Mouse (Mus musculus): ENCODE data around the gene Hdac11.

Gene Hdac11

GRCm38 (mm10) chr6:91137343-91137956 is 19.0 kb upstream of the Hdac11 start:
- no peak for DNase-seq (ENCODE audit: low spot score in 2 of 2)

- DNase-seq (ENCODE audit: low spot score in 2 of 2), result peak in 1 of 2 experiments; percentile 65
Measured at GRCm38 (mm10) chr6:91139846-91140245, 16.6 kb upstream of the Hdac11 start.

- no peak for DNase-seq (ENCODE audit: low spot score in 2 of 2)
Measured at GRCm38 (mm10) chr6:91145056-91145455, 11.4 kb upstream of the Hdac11 start.

DNA sequence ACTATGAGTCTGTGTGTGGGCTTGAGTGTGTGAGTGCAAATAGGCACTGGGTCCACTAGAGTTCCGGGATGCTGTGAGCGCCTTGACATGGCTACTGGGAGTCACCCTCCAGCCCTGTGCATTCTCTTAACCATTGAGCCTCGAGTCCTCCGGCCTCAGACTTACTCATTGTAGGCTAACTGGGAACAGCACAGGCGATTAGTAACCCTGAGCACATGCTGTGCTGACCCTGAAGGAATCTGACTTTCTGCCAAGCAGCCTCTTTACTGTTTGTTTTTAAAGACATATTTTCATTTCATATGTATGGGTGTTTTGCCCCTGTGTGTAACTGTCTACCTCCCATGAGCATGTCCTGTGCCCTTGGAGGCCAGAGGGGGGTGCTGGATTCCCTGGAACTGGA is 10.9 kb upstream of the Hdac11 start:
- no peak for DNase-seq (ENCODE audit: low spot score in 2 of 2)

DNA sequence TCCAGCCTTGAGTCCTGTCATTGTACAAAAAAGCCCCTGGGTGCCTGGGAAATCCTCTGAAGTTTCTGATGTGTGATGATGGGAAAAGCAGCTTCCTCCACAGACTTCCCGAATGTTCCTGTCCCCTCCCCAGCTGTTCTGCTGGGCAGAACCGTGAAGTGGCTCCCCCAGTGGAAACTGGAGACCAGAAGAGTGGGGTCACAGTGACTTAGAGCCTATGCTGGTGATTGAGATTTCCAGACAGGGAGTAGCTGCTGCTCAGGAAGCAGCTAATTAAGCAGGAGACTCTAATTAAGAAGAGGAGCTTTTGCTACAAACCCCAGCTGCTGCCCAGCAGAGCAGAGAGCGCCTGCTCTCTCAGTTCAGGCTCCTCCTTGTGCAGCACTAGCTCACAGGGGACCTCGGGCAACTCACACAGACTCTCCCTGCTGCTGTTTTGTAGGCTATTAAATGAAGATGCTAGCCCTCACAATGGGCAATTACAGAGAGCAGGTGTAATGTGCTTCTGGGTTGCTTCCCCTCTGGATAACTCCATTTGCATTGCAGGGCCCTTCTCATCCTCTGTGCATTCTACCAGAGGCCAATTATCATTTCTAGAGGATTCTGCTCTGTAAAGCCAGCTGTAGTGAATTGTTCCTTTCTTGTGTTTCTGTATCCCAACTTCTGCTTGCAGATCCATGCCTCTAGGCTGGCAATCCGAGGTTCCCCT is 9.9 kb upstream of the Hdac11 start:
- no peak for DNase-seq (ENCODE audit: low spot score in 2 of 2)

DNA sequence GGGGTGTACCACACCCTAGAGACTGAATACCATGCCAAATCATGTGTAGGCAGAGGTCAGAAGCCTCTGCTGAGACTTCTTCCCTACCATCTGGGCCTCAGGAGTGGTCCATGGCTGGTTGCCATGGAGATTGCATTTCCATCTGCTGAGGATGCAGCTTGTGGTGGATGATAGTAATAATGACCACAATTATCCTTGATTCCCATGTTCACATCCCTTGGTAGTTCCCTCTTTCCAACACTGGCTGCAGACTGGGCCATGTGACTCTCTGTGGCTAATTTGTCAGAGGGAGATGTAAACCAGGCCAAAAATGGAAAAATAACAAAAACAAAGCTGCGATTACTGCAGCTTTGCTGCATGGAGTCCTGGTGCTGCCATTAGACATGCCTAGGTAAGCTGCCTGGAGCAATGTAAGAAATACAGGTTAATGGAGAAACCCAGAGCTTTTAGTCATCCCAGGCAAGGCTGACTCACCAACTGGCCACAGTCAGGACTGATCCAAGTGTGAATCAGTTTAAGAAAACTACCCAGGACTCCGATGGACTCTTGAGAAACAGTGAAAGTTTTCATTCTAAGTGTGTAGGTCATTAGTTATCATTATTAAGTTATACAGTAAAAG is 9.2 kb upstream of the Hdac11 start:
- DNase-seq (ENCODE audit: low spot score in 2 of 2), result no peak

DNA sequence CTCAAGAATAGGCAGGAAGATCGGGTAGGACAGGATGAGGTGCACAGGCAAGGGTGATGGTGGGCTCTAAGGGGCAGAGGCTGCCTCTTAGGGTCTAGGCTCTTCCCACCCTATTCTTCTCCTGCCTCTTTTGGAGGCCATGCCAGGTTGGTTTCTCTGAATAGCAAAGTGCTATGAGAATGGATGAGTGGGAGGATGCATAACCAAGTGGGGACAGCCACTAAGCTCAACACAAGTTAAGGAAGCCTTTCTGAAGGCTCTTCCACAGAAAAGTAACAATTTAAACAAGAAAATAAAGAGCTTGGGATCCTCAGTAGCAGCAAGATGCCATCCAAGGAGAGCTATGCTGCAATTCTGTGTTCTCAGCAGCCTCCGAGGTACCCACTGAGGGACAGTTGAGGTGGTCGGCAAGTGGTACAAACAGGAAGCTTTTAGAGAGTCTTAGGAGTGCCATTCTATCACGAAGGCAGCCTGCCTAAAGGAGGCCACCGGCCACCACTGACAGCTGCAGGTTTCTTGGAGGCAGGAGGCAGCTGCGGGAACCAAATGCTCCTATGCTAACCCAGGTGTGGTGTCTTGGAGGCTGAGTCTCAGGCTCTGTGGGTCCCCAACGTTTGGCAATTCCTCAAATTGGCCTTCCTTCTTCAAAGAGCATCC is 3.4 kb upstream of the Hdac11 start:
- no peak for DNase-seq (ENCODE audit: low spot score in 2 of 2)

- peak; percentile 74 for DNase-seq (ENCODE audit: low spot score in 2 of 2)
Measured at GRCm38 (mm10) chr6:91153549-91154064, 2.9 kb upstream of the Hdac11 start.

DNA sequence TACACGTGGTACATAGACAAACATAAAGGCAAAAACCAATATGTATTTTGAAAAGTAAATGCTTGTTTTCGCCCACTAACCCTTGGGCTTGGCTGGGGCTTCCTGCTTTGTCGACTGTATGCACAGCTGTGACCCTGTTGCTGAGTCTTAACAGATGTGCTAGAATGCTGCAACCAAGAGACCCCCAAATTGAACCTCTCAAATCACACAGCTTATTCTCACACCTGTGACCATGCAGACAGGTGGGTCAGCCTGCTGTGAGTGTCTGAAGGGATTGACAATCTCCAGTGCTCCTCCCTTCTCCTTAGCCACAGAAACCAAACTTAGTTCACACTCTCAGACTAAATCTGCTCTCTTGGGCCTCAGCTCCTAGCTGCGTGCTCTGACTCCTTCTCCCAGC is 1.8 kb upstream of the Hdac11 start:
- no peak for DNase-seq (ENCODE audit: low spot score in 2 of 2)

DNA sequence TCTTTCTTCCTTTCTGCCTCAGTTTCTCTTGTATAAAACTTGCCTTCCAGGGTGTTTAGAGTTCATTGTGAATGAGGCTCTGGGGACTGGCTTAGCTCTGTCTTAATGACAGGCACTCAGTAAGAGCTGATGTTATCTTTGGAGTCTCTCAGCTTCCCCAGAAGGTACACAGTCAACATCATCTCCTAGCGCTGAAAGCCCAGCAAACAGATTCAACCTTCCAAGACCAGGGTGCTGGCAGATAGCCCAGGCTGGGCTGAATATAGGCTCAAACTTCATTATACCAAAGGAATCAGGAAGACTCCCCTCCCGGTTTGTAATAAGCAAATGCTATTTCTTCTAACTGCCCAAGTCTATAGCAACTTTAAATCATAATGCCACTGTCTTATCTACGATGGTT is 1.2 kb upstream of the Hdac11 start:
- DNase-seq (ENCODE audit: low spot score in 2 of 2), result no peak

- no peak for DNase-seq (ENCODE audit: low spot score in 2 of 2)
Measured at GRCm38 (mm10) chr6:91156062-91156461, 403 bp upstream of the Hdac11 start.

GRCm38 (mm10) chr6:91157237-91157570 is 739 bp downstream of the Hdac11 start:
- DNase-seq (ENCODE audit: low spot score in 2 of 2), result no peak

DNA sequence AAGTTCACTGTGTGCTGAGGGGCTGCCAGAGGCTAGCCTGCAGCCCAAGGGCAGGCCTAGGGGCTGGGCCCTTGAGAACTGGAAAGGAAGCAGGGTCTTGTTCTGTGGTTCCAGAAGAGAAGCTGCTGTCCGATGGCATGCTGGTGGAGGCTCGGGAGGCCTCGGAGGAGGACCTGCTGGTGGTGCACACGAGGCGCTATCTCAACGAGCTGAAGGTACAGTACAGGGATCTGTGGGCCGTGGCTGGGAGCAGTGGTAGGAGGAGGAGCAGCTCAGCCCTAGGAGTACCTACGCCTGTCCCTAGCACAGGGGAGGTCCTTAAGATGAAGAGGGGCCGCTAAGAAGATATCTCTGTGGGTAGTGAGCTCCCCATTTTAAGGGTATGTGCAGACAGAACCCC is 2.6 kb downstream of the Hdac11 start:
- no peak for DNase-seq (ENCODE audit: low spot score in 2 of 2)

DNA sequence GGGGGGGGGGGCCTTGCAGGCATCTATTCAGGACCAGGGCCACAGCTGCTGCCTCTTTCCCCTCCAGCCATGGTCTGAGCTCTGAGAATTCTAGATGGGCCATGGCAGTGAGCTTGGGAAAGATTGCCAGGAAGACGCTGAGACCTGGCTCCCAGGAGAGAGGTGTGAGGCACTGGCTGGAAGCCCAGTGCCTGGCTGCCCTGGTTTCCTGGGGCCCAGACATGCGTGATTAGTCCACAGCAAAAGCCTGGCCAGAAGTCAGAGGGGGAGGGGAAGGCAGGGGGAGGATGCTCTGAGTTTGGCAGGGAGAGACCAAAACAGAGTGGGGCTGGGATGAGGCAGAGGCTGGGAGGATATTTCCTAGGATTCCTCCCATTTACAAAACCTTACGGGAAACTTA is 3.9 kb downstream of the Hdac11 start:
- DNase-seq (ENCODE audit: low spot score in 2 of 2), result no peak

GRCm38 (mm10) chr6:91160976-91161375 is 4.5 kb downstream of the Hdac11 start:
- DNase-seq (ENCODE audit: low spot score in 2 of 2), result no peak

DNA sequence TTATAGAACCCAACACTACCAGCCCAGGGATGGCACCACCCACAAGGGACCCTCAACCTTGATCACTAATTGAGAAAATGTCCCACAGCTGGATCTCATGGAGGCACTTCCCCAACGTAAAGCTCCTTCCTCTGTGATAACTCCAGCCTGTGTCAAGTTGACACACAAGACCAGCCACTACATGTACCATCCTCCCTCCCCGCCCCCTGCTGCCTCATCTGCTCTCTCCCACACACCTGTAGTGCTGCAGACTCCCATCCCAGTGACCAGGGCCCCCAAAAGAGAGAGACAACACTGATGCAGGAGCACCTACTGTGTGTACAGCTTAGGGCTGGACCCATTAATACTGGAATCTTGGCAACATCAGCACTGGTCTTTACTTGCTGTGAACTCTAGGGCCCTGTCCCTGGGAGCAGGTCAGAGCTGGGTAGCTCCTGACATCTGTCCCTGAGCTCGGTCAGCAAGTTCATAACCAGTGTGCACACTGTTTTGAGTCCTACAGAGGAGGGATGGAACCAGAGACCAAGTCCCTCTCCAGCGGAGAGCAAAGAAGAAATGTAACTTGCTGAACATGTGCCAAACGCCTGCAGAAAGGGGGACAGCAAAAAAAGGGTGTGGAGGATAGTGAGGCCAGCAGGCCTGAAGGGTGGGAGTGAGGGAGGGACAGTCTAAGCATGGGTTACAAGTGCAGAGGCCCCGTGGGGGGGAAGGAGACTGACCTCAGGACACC is 5.2 kb downstream of the Hdac11 start:
- no peak for DNase-seq (ENCODE audit: low spot score in 2 of 2)

DNA sequence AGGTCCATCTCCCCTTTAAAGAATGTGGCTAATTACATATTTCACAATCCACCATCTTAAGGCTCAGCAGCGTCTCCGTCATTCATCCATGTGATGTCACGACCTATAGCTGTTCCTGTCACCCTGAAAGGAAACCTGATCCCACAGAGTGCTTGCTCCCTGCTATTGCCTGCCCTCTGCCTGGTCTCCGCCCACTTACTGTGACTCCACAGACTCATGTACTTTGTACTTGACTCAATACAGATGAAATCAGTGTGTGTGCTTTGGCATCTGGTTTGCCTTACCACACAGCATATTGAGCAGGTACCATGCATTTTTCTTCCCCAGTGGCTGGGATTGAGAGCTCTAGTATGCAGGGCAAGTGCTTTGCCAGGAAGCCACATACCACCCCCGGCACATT is 5.8 kb downstream of the Hdac11 start:
- no peak for DNase-seq (ENCODE audit: low spot score in 2 of 2)

DNA sequence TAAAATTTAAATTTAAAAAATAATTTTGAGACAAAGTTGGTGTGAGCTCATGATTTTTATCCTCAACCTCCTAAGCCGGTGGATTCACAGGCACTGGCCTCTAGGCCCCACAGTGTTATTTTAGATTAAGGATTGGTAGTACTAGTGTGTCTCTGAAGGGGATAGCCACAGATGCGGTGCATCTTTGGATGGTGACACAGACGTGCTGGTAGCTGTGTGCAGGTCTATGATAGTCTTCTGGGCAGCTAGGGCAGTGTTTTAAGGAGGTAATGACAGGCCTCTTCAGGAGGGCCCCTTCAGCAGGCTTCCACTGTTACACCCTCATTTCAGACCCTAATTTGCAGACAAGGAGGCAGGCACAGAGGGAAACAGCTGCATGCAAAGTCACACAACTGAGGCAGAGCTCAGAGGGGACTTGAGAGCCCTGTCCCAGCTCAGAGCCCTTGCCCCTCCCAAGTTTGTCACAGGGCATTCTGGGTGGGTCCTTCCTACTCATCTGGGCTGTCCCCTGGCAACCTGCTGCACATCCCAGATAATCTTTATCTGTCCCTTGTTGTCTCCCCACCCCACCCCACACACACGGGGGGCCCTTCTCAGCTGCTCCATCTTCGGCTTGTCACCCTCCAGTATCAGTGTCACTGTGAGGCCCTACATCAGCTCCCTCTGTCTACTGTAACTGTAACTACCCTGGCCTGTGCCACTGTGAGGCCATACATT is 6.9 kb downstream of the Hdac11 start:
- DNase-seq (ENCODE audit: low spot score in 2 of 2), result no peak

- DNase-seq (ENCODE audit: low spot score in 2 of 2), result no peak
Measured at GRCm38 (mm10) chr6:91164584-91164983, 8.1 kb downstream of the Hdac11 start.

DNA sequence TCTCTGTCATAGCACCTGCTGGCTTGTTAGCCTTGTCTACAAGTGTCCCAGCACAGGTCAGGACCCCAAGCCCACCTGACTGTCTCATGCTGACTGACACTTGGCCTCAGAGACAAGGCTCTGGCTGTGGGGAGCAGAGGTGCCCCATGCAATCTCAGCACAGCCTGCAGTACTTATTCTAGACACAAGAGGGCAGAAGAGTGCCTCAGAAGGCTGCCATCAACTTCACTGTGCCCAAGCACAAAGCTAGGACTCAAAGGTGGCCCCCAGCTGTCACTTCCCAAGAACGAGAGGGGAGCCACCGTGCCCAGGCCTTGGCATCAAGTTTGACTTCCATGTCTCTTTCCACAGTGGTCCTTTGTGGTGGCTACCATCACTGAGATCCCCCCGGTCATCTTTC is 8.7 kb downstream of the Hdac11 start:
- peak in 1 of 2 experiments; percentile 69 for DNase-seq (ENCODE audit: low spot score in 2 of 2)

GRCm38 (mm10) chr6:91167828-91168227 is 11.4 kb downstream of the Hdac11 start:
- DNase-seq (ENCODE audit: low spot score in 2 of 2), result no peak

All from frontal cortex, postnatal 10 days (tissue).